Mouse (Mus musculus) right cerebral cortex, postnatal 36 days (tissue): Measurements from ENCODE around the gene Notum.
A peak's percentile ranks its signal among the peaks of the same experiment; 100 is the strongest.

Experiments used
- DNase-seq, 2 experiments: peaks; one replicate each; pipeline ENCODE4 v3.0.0; 2022; ENCODE audit warnings: low spot score in 2 of 2, mixed read lengths in 1 of 2

Gene Notum

GRCm38 (mm10) chr11:120633520-120634343, 27.2 kb downstream of the Notum start, which contains the start of gene Mafg:
TSS of gene Mafg (minus strand) at chr11:120633600.
- peak; percentile 92 to 93 for DNase-seq

GRCm38 (mm10) chr11:120632559-120633519, 28.1 kb downstream of the Notum start:
- peak; percentile 48 to 49 for DNase-seq

DNA sequence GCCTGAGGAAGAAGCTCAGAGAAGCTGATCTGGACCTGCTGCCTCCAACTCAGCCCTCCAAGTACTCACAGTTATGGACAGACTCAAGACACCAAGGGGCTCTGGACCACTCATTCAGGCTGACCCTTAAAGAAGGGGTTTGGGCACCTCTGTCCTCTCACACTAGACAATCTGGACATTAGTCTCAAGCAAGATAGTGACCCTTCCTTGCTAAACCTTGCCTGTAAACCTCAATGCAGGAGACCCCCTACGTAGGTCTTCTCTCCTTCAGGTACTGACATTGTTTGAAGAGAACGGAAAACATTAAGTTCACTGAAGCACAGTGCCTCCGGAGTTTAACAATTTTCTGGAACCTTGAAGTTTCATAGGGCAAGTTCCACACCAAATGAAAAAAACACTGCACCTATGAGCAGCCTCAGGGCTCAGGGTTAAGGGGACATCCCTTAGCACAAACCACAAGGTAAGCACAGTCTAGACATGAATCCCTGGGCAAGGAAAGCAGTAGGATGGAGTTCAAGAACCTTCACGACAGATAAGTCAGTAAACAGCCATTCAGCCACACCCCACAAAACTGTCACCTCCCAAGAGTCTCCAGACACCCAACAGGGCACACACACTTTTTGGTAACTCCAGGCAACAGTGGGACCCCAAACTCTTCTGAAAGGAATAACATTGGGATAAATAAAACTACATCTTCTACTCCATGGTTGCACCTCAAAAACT, 29.1 kb downstream of the Notum start:
- no peak for DNase-seq

- DNase-seq, result no peak
Measured at GRCm38 (mm10) chr11:120630881-120631725, 29.9 kb downstream of the Notum start.

- DNase-seq, result no peak
Measured at GRCm38 (mm10) chr11:120630401-120630871, 30.5 kb downstream of the Notum start.

- no peak for DNase-seq
Measured at GRCm38 (mm10) chr11:120629911-120630310, 31.1 kb downstream of the Notum start.

GRCm38 (mm10) chr11:120629341-120629730, 31.6 kb downstream of the Notum start:
- DNase-seq, result no peak

- no peak for DNase-seq
Measured at GRCm38 (mm10) chr11:120628601-120629340, 32.2 kb downstream of the Notum start.

DNA sequence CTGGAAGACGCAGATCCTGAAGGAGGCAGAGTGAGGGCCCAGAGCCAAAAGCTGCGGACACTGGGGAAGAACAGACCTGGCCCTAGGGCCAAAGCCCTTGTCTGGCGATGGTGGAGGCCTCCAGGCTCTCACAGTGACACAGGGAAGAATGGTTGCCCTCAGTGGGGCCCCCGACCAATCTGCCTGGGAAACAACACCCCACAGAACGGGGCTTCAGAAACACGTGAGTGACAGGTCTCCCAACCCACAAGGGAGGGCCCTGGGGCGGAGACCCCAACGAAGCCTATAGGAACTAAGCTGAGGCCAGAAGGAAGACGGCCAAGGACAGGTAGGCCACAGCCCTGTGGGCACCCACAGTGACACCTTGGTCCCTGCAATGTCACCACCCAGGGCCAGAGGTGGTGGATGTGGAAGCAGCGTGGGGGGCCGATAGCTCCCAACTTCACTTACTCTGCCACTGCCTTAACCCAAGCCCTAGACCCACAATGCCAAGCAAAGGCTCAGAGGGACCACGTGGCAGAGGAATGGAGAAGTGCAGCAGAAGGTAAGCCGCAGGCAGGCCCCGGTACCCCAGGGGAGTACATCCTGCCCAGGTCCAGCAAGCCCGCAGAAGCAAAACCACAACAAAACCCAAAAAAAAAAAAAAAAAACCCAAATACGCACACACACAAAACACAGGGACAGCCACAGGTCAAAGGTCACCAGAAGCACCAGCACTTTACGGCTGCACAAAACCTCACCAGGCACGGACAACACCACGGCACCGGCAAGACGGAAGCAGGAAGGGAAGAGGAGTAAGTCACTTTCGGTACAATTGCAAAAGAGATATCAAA, 33.3 kb downstream of the Notum start:
- no peak for DNase-seq

GRCm38 (mm10) chr11:120626785-120627467, 34.0 kb downstream of the Notum start:
- no peak for DNase-seq

GRCm38 (mm10) chr11:120625152-120625775, 35.7 kb downstream of the Notum start, which contains the start of gene Sirt7:
TSS of gene Sirt7 (minus strand) at chr11:120625240.
- no peak for DNase-seq

DNA sequence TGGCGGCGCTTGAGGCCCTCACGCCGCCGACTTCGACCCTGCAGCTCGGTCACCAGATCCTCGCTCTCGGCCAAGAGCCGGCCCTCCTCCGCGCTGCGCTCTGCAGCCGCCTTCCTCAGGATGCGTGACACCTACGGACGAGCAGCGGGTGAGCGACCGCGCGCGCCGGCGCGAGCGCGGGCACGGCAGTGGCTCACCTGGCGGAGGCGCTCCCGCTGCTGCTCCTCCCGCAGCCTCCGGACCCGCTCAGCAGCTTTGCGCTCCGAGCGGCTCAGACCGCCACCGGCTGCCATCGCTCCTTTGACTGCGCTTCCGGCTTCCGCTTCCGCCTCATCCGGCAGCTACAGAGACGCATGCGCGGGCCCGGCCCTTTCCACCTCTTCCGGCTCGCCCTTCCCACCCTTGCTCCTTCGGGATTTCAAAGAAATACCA, 36.3 kb downstream of the Notum start:
- peak; percentile 81 to 82 for DNase-seq

DNA sequence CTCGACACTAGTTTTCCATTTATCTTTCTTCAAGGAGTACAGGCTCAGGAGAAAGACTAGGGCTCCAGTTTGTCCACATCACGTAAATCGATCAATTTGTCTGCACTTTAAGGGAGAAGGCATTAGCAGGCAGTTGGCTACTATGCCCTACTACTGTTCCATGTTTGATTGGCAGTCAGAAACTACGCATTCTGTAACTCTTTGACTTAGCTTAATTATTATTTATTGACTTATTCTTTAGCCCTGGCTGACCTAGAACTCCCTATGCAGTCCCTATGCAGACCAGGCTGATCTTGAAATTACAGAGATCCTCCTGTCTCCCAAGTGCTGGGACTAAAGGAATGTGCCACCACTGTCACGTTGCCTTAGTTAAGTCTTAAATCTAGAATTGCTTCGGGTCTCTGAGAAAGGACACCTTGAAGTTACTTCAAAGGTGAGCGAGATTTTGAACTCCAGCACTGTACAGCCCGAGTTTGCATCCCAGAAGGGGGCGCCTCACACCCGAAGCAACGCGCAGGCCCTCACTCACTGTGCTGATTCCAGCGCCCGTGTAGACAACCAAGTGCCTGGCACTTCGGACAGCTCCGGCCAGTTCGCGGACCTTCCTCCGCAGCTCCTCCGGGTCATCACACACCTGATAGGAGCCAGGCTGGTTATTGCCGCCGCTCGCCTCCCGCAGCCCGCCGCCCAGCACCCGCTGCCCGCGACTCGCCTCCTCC, 36.9 kb downstream of the Notum start:
- no peak for DNase-seq

DNA sequence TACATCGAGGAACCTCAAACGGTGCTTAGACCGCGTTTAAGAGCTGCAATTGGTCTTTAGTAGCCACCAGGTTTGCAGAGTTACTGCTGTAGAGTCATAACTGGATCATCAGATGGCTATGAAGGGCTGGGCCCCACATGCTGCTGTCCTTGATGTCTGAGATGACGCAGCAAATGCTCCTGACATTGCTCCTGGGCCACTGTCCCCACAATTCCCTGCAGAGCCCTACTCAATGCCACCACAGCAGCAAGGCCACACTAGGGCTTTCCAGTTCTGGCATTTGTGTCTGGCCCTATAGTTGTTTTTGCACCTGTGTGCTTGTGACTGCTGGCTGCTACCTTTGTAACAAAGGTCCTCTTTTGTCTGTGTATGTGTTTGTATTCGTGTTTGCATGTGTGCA, 38.2 kb downstream of the Notum start:
- DNase-seq, result no peak

DNA sequence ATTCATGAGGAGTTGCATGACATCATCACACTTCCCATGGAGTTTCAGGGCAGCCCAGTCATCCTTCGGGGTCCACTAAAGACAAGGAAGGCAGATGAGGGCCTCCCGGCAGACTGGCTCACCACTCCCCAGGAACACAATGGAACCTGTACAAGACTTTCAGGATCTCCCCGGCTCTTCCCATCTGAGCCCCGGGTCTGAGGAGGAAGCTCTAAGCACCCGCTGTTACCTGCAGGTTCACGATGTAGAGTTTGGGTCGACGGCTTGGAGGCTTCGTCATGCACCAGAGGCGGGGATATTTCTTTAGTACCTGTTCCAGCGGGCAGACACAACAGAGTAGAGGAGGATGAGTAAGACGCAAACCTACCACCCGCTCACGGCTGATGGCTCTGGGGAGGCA, 40.8 kb downstream of the Notum start:
- no peak for DNase-seq

- DNase-seq, result no peak
Measured at GRCm38 (mm10) chr11:120618619-120619535, 42.1 kb downstream of the Notum start.
